Mouse (Mus musculus) adrenal gland, adult 8-10 months (tissue): ENCODE results near the gene Thrb. TPM values are rescaled to one million over a fixed set of nuclear protein-coding genes. Genes with fewer than 3 reads are reported as not detected.

Source experiments
- DNase-seq: peaks from one replicate; pipeline ENCODE4 v3.0.0; 2022
- total RNA-seq, 4 experiments: library from RNA; stranded (reverse); gene quantifications; 2 replicates each; pipeline ENCODE4 v1.2.4; 2022

Thrb gene
- total RNA-seq, 4 experiments from 2014 or later: 36.3 to 86.4 (median 64.4) TPM

- DNase-seq: no peak
Measured at GRCm38 (mm10) chr14:17719494-17719893, 59.4 kb downstream of the Thrb start.

- DNase-seq: no peak
Measured at GRCm38 (mm10) chr14:17722824-17723445, 62.9 kb downstream of the Thrb start.

- DNase-seq: no peak
Measured at GRCm38 (mm10) chr14:17724577-17724976, 64.5 kb downstream of the Thrb start.

- DNase-seq: no peak
Measured at GRCm38 (mm10) chr14:17726906-17727305, 66.8 kb downstream of the Thrb start.

- DNase-seq: no peak
Measured at GRCm38 (mm10) chr14:17727878-17728277, 67.8 kb downstream of the Thrb start.

GRCm38 (mm10) chr14:17728889-17729288 lies 68.8 kb downstream of the Thrb start:
- no peak for DNase-seq

- DNase-seq: no peak
Measured at GRCm38 (mm10) chr14:17731020-17731419, 71.0 kb downstream of the Thrb start.

GRCm38 (mm10) chr14:17733077-17733778 lies 73.2 kb downstream of the Thrb start:
- DNase-seq: no peak

- DNase-seq: no peak
Measured at GRCm38 (mm10) chr14:17733779-17734137, 73.7 kb downstream of the Thrb start.

- DNase-seq: no peak
Measured at GRCm38 (mm10) chr14:17735440-17735839, 75.4 kb downstream of the Thrb start.

- no peak for DNase-seq
Measured at GRCm38 (mm10) chr14:17740903-17741302, 80.8 kb downstream of the Thrb start.

- DNase-seq: no peak
Measured at GRCm38 (mm10) chr14:17742264-17742663, 82.2 kb downstream of the Thrb start.

GRCm38 (mm10) chr14:17742902-17743712 lies 83.0 kb downstream of the Thrb start:
- peak; percentile 69 for DNase-seq

- no peak for DNase-seq
Measured at GRCm38 (mm10) chr14:17743713-17744158, 83.7 kb downstream of the Thrb start.

- peak; percentile 68 for DNase-seq
Measured at GRCm38 (mm10) chr14:17747922-17748321, 87.9 kb downstream of the Thrb start.

- no peak for DNase-seq
Measured at GRCm38 (mm10) chr14:17748945-17749344, 88.9 kb downstream of the Thrb start.

GRCm38 (mm10) chr14:17751911-17752310 lies 91.8 kb downstream of the Thrb start:
- no peak for DNase-seq

- DNase-seq: no peak
Measured at GRCm38 (mm10) chr14:17753429-17753828, 93.4 kb downstream of the Thrb start.

GRCm38 (mm10) chr14:17756732-17757131 lies 96.7 kb downstream of the Thrb start:
- DNase-seq: no peak

GRCm38 (mm10) chr14:17767987-17768386 lies 107.9 kb downstream of the Thrb start:
- DNase-seq: no peak

- DNase-seq: no peak
Measured at GRCm38 (mm10) chr14:17774404-17774803, 114.3 kb downstream of the Thrb start.

GRCm38 (mm10) chr14:17781921-17782320 lies 121.9 kb downstream of the Thrb start:
- DNase-seq: no peak

- no peak for DNase-seq
Measured at GRCm38 (mm10) chr14:17784207-17784806, 124.2 kb downstream of the Thrb start.
